Mouse (Mus musculus) hindbrain, embryonic 11.5 days (tissue): ENCODE measurements around the gene Tbc1d9. TPM values are rescaled to one million over a fixed set of nuclear protein-coding genes. Genes with fewer than 3 reads are reported as not detected.

Source experiments
- ATAC-seq: fragments of 200-750 bp; cut with Nextera tagmentation; 2 replicates; pipeline ENCODE4 v1.8.0; 2017; ENCODE audit warnings: mild to moderate bottlenecking, moderate TSS enrichment, moderate library complexity; ENCODE audit not compliant: low FRiP score
- DNase-seq: peaks from one replicate; pipeline ENCODE4 v3.0.0-alpha.2; 2015; ENCODE audit warnings: low spot score
- H3K27ac ChIP-seq: fragments of 300-500 bp; sonication (generic); 2 replicates; pipeline ENCODE4 v1.5.1; 2014; ENCODE audit warnings: mild to moderate bottlenecking, low read depth, low read length
- H3K27me3 ChIP-seq: fragments of 300-500 bp; sonication (generic); 2 replicates; pipeline ENCODE4 v1.6.1; 2014; ENCODE audit warnings: mild to moderate bottlenecking, low read length, moderate library complexity, mixed read lengths; ENCODE audit not compliant: control insufficient read depth, insufficient read depth
- H3K36me3 ChIP-seq: fragments of 300-500 bp; sonication (generic); 2 replicates; pipeline ENCODE4 v1.6.1; 2014; ENCODE audit warnings: mild to moderate bottlenecking, low read length, moderate library complexity, mixed read lengths; ENCODE audit not compliant: control insufficient read depth, insufficient read depth
- H3K4me1 ChIP-seq: fragments of 300-500 bp; sonication (generic); replicated peaks from 2 replicates; pipeline ENCODE4 v1.6.1; 2014; ENCODE audit warnings: low read length, mixed read lengths; ENCODE audit not compliant: control insufficient read depth, insufficient read depth
- H3K4me2 ChIP-seq: fragments of 300-500 bp; sonication (generic); replicated peaks from 2 replicates; pipeline ENCODE4 v1.6.1; 2014; ENCODE audit warnings: mild to moderate bottlenecking, low read depth, low read length
- H3K4me3 ChIP-seq: fragments of 300-500 bp; sonication (generic); 2 replicates; pipeline ENCODE4 v1.5.1; 2014; ENCODE audit warnings: low read depth, low read length
- H3K9ac ChIP-seq: fragments of 300-500 bp; sonication (generic); 2 replicates; pipeline ENCODE4 v1.6.1; 2014; ENCODE audit warnings: low read depth, low read length
- H3K9me3 ChIP-seq: fragments of 300-500 bp; sonication (generic); 2 replicates; pipeline ENCODE4 v1.6.1; 2016; ENCODE audit warnings: low read length; ENCODE audit not compliant: control insufficient read depth
- WGBS: fragments of 180-500 bp; shearing (Covaris S2); extraction: QIAGEN DNeasy Blood & Tissue Kit; methylation state at CpG from one replicate; pipeline ENCODE4 v1.1.7; 2014; 5-methylcytosine and 5-hydroxymethylcytosine counted together
- polyA plus RNA-seq: library from polyadenylated mRNA; unstranded; fragments of >200 nt; fragmentation: Nextera tagmentation; extraction: Ambion mirVana; gene quantifications from 2 replicates; pipeline ENCODE4 v1.2.1, GENCODE M21; 2014

Gene Tbc1d9
- polyA plus RNA-seq, 1 experiment from 2014 or later = 12.8 TPM

DNA sequence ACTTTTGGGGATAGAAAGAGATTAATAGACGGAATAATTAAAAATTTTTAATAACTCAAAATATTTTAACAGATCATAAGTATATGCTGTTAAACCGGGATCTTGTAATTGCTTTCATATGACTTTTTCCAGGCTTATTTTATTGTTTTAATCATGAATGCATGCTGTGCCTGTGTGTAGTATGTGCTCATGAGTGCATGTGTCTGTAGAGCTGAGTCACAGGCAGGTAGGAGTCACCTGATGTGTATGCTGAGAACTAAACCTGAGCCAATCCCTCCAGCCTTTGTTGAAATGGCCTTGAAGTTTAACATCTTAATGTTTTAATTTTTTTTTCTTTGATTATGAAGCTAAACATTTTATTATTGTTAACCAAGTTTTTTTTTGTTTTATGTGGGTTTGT is 60.4 kb downstream of the Tbc1d9 start:
- Histone ChIP-seq H3K36me3 (no peaks in the 10 kb centered on the region), H3K4me2 (no peak overlapping the region), H3K27me3 (no peaks in the 10 kb centered on the region), H3K9me3 (no peaks in the 10 kb centered on the region), H3K27ac (no peak overlapping the region), H3K9ac (no peak overlapping the region), H3K4me1 (no peaks in the 10 kb centered on the region), H3K4me3 (no peak overlapping the region)
- 90% methylated on average over 2 of the region's 2 CpGs for WGBS
- ATAC-seq = no peak
- no peak for DNase-seq

DNA sequence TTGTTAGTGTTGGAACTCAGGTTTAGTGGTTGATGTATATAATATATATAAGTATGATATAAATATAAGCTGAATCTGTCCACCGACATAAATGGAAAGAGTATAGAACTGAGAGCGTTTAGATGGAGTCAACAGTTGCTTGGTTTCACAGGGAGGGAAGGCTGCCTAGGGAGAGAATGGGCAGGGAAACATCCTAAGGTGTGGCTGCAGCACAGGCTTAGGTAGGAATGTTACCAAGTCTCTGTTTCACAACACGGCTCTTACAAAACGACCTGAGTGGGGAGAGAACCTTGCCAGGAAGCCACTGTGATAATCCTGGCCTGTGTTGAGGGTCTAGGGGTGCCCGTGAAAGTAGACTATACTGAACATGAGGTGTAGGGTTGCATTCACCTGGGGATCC is 62.2 kb downstream of the Tbc1d9 start:
- no peaks in the 10 kb centered on the region for H3K36me3 ChIP-seq
- H3K27ac ChIP-seq = no peak overlapping the region
- H3K4me2 ChIP-seq = no peak overlapping the region
- H3K9me3 ChIP-seq = no peaks in the 10 kb centered on the region
- H3K9ac ChIP-seq = no peak overlapping the region
- ATAC-seq (no peak), DNase-seq (no peak)
- H3K4me1 ChIP-seq = no peaks in the 10 kb centered on the region
- H3K4me3 ChIP-seq = no peak overlapping the region
- no peaks in the 10 kb centered on the region for H3K27me3 ChIP-seq
- 80% methylated on average over 5 of the region's 5 CpGs for WGBS

DNA sequence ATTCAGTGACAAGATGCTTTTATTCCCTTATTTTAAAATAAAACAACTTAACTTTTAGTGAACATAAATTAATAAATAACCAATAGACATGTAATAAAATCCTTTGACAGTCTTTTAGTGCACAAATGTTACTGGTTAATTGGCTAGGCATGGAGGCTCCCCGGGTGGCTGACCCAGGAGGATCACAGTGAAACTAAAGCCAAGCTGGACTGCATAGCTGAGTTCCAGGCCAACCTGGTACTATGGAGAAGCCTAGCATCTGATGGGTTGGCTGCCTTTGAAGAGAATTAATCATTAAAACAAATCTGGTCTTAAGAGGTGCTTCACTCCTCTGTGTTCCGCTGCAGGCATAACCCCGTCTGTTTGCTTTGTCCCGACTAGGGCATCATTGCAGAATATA is 67.9 kb downstream of the Tbc1d9 start:
- Histone ChIP-seq H3K4me3 (no peak overlapping the region), H3K4me2 (no peak overlapping the region), H3K9me3 (no peaks in the 10 kb centered on the region), H3K4me1 (no peaks in the 10 kb centered on the region), H3K9ac (no peak overlapping the region), H3K27me3 (no peaks in the 10 kb centered on the region), H3K27ac (no peak overlapping the region), H3K36me3 (no peaks in the 10 kb centered on the region)
- ATAC-seq (no peak), DNase-seq (no peak)
- WGBS = 87% methylated on average over 4 of the region's 4 CpGs

DNA sequence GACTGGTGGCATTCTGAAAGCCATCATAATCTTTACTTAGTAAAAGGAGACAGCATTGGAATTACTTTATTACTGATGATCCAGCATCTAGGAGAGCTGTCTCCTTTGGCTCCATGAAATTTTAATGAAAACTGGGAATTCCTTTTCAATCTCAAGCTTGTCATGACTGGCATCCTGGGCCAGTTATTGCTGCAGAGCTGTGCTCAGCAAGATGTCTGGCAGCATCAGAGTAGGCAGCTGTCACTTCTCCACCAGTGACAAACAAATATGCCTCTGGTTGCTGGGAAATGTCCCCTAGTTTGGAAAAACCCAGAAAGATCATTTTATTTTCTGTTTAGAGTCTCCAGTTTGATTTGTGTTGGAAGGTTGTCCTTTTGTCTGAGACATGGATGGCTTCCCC is 74.2 kb downstream of the Tbc1d9 start:
- Histone ChIP-seq H3K4me1 (no peaks in the 10 kb centered on the region), H3K36me3 (no peaks in the 10 kb centered on the region), H3K27ac (no peak overlapping the region), H3K27me3 (no peaks in the 10 kb centered on the region), H3K4me3 (no peak overlapping the region), H3K9ac (no peak overlapping the region), H3K4me2 (no peak overlapping the region), H3K9me3 (no peaks in the 10 kb centered on the region)
- no peak for DNase-seq
- ATAC-seq = no peak

DNA sequence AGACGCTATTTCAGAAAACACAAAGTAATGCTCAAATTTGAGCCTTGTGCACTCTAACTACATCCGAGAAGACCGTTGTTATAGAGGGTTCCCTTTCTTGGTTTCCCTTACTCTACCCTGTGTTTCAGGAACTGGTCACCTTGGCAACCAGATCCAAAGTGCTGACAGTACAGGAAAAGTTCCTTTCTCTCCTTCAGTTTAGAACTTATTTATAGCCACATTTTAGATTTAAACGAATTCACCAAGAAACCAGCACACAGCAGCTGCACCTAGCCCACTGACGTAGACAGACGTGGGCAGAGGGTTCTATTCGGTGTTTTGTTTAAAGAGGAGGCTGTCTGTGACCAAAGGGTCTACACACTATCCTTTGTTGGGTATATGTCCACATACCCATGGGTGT is 79.0 kb downstream of the Tbc1d9 start:
- ATAC-seq (no peak), DNase-seq (no peak)
- Histone ChIP-seq H3K9me3 (no peaks in the 10 kb centered on the region), H3K4me2 (no peak overlapping the region), H3K4me1 (no peaks in the 10 kb centered on the region), H3K9ac (no peak overlapping the region), H3K27ac (no peak overlapping the region), H3K36me3 (no peaks in the 10 kb centered on the region), H3K27me3 (no peaks in the 10 kb centered on the region), H3K4me3 (no peak overlapping the region)
- WGBS = 92% methylated on average over 7 of the region's 7 CpGs

DNA sequence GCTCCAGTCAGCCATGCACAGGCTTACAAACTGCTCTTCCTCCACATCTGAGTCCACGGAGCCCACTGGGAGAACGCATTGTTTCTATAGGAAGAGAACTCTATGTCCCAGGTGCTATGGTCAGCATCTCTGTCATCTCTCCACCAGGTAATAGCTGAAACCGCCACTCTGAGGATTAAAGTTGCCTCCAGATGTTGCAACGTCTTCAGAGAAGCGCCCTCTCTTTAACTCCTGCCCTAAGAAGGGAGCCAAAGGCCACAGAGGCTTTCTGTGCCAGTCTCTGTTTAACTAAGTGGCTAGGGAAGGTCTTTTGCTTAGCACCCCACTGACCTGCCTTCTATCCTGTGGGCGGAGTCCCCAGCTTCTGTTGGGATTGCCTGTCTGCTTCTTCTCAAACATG is 85.7 kb downstream of the Tbc1d9 start:
- no peaks in the 10 kb centered on the region for H3K9me3 ChIP-seq
- H3K27ac ChIP-seq = no peak overlapping the region
- H3K4me1 ChIP-seq = no peaks in the 10 kb centered on the region
- 0 out of 2 replicates have a peak, but pooled peaks cover 3% of the 10 kb centered on the region for H3K36me3 ChIP-seq
- 92% methylated on average over 6 of the region's 6 CpGs for WGBS
- no peak overlapping the region for H3K4me3 ChIP-seq
- no peak overlapping the region for H3K9ac ChIP-seq
- DNase-seq (no peak), ATAC-seq (no peak)
- H3K4me2 ChIP-seq = no peak overlapping the region
- no peaks in the 10 kb centered on the region for H3K27me3 ChIP-seq

DNA sequence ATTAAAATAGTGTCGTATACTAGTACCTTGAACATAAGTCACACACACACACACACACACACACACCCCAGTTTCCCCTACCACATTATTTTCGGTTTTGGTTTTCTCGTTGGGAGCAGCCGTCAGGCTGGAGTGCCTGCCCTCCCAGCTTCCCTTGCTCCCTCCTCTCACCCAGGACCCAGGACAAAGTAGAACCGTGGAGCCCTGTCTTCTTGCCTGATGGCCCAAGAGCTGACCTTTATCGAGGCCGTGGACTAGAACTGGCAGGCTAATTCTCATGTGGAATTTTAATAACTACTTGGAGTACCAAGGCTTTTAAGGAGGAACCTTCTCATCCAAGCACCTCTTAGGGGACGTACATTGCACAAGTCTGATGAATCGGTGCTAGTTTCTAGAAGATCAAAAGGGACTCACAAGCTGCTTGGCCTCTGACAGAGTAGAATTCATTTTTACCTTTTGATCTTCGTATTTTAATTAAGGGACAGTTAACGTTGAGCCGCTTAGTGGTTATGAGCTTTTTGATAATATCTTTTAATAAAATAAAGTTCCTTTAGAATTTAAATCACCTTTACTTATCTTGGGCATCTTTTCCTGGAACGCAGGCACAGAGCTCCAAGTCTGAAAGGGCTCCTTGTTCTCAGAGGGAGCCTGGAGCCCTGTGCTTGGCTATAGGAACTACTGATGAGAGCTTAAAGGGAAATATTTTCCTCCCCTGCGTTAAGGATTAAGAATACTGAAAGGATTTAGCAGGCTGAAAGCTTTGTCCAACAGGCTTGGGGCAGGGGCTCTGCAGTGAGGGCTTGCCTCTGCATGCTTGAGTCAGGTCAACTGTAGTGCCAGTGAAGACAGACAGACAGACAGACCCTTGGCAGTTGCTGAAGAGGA is 86.5 kb downstream of the Tbc1d9 start:
- Histone ChIP-seq H3K4me3 (no peak overlapping the region), H3K9ac (no peak overlapping the region), H3K4me2 (no peak overlapping the region), H3K36me3 (0 out of 2 replicates have a peak, but pooled peaks cover 3% of the 10 kb centered on the region), H3K4me1 (no peaks in the 10 kb centered on the region), H3K27me3 (no peaks in the 10 kb centered on the region), H3K9me3 (no peaks in the 10 kb centered on the region), H3K27ac (no peak overlapping the region)
- 85% methylated on average over 14 of the region's 14 CpGs for WGBS
- no peak for ATAC-seq
- DNase-seq = no peak

DNA sequence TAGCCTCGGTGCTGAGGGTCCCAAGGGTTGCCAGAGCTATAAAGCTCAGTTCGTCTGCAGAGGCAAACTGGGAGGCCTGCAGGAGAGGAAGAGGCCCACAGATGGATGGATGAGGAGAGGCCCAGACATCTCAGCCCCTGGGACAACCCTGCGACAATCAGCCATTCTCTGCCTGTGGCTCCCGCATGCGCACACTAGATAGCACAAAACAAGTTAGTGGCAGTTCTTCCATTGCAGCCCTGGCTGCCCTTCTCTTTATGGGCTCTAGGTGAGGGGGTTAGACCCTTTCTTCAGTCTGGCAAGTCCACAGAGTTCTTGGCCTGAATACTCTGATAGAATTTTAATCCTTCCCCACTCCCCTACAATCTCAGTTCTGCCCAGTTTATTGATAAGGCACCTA is 87.6 kb downstream of the Tbc1d9 start:
- DNase-seq (no peak), ATAC-seq (no peak)
- H3K4me2 ChIP-seq = no peak overlapping the region
- H3K9me3 ChIP-seq = no peaks in the 10 kb centered on the region
- H3K4me3 ChIP-seq = no peak overlapping the region
- 0 out of 2 replicates have a peak, but pooled peaks cover 3% of the 10 kb centered on the region for H3K36me3 ChIP-seq
- H3K27ac ChIP-seq = peak overlapping the region; percentile 47; the same call in 1 of the 2 replicates
- no peaks in the 10 kb centered on the region for H3K4me1 ChIP-seq
- H3K9ac ChIP-seq = no peak overlapping the region
- WGBS = 87% methylated on average over 5 of the region's 5 CpGs
- no peaks in the 10 kb centered on the region for H3K27me3 ChIP-seq

DNA sequence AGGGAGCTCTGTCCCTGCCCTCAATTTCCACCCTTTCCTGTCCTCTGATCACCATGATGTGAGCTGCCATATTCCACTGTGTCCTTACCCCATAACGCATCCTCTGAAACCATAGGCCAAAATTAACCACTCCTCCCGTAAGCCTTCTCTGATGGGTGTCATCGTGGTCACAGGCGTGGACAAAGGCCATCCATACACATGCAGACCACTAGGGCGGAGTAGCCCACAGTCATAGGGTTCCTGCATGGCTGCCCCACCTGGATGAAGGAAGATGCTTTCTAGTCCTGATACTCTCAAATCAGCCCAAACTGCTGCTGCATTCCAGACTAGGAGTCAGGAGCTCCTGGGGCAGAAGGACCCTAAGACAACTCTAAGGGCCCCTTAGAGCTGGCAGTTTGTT is 92.5 kb downstream of the Tbc1d9 start:
- DNase-seq = no peak
- 0 out of 2 replicates have a peak, but pooled peaks cover 6% of the 10 kb centered on the region for H3K36me3 ChIP-seq
- H3K9me3 ChIP-seq = no peaks in the 10 kb centered on the region
- no peak overlapping the region for H3K9ac ChIP-seq
- no peak for ATAC-seq
- WGBS = 92% methylated on average over 5 of the region's 5 CpGs
- H3K27me3 ChIP-seq = no peaks in the 10 kb centered on the region
- no peaks in the 10 kb centered on the region for H3K4me1 ChIP-seq
- H3K27ac ChIP-seq = no peak overlapping the region
- H3K4me3 ChIP-seq = no peak overlapping the region
- no peak overlapping the region for H3K4me2 ChIP-seq
